Mouse (Mus musculus) B cell, adult (primary cell): ENCODE measurements around the gene Gcnt2. TPM values are rescaled to one million over a fixed set of nuclear protein-coding genes. Genes with fewer than 3 reads are reported as not detected.

Source experiments
- total RNA-seq: library from RNA; stranded (reverse); gene quantifications from 4 replicates; pipeline ENCODE4 v1.2.4, GENCODE M21; 2023; ENCODE audit not compliant: inconsistent age

The Gcnt2 gene
- total RNA-seq, result 0.26 to 0.27 TPM in 2 of 4 replicates, not detected in the others

GRCm38 (mm10) chr13:40859652-40860399 lies at the start of gene Gcnt2:
Gcnt2 (plus strand) TSS chr13:40859754.

DNA sequence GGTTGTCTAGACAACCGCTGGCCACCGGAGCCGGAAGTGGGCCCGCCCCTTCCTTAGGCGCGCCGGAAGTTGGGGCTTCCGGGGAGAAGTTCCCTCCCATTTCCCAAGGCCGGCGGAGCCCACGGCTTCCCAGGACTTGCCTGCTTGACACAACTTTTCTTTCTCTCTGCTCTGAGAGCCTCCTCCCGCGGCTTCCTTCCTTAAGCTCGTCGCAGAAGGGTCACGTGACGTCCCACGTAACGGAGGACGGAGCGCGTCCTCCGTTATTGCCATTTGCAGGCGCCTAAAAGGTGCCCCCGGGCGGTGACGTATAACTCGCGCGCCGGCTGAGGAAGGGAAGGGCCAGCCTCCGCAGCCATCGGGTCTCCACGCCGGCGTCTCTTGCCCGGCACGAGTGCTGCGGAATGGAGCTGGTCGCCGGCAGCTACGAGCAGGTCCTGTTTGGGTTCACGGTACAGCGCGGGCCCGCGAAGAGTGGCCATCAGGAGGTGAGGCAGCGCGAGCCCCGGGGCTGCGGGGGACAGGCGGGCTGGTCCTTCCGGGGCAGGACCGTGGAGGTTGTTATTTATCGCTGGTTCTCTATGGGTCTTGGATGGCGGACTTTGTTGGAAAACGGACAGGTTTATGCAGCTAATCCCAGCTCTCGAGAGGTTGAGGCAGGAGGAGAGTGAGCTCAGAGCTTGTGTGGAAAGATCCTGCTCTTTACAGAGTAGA lies 141.5 kb downstream of the Gcnt2 start, which contains the start of gene Pak1ip1:
Pak1ip1 (plus strand) TSS at position 98 of the 714 bp plus-strand sequence.

Other genes starting within 250 kb of the Gcnt2 start
- gene Tfap2a, start 121.4 kb upstream of the Gcnt2 start, total RNA-seq, result not detected in 4 replicates
- gene Pak1ip1, start 141.3 kb downstream of the Gcnt2 start, total RNA-seq, result 61.9 to 68.0 TPM (median 67.0 TPM) in 4 replicates
- gene Tmem14c, start 156.5 kb downstream of the Gcnt2 start, total RNA-seq, result 35.1 to 38.8 TPM (median 37.3 TPM) in 4 replicates
- gene Mak, start 220.0 kb downstream of the Gcnt2 start, total RNA-seq, result not detected in 4 replicates